Mouse (Mus musculus): ENCODE data around the gene Ntm. TPM values are rescaled to one million over a fixed set of nuclear protein-coding genes. Genes with fewer than 3 reads are reported as not detected.

The Ntm gene
- polyA plus RNA-seq, 1 experiment from 2014 or later: 61.4 TPM

DNA sequence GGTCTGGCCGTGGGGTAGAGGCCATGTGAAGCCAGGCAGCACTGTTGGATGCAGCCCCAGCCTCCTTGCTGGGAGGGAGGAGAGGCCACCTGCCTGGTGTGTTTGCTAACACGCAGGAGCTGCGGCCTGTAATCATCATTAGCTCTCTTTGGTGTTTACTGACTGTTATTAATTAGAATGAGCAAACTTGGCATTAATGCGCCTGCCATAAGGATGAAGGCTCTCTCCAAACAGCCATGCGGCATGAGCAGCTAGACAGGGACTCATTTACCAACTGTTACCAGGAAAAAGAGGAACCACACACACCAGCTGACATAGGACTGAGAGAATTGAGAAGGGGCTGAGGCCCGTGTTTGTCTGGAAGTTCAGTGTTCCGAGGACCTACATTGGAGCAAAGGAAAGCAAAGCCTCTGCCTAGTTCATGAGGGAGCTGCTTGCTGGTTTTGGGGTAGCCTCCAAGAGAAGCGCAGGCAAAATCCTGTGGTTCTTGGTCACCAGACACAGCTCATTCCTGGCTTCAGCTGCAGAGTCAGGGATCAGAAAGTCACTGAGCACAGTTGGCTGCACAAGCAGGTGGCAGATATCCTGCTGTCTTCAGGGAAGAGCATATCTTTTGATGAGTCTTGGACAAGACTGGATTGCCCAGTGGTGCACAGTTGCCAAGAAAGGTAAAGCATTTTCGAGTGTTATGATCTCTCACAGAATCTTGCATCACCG is 171.6 kb downstream of the Ntm start:
- no peaks in the 10 kb centered on the region for H3K36me3 ChIP-seq (ENCODE audit: poor library complexity, severe bottlenecking)
- no peak overlapping the region for H3K4me2 ChIP-seq
- H3K9me3 ChIP-seq (replicated peaks): no peaks in the 10 kb centered on the region
- H3K4me1 ChIP-seq: peaks cover 18% of the 10 kb centered on the region
- no peak overlapping the region for H3K9ac ChIP-seq
- 38% methylated on average over 10 of the region's 10 CpGs for WGBS
- peaks cover 91% of the 10 kb centered on the region for H3K27me3 ChIP-seq
- H3K27ac ChIP-seq: no peak overlapping the region
- H3K4me3 ChIP-seq: no peak overlapping the region
- peak; percentile 86 for ATAC-seq

DNA sequence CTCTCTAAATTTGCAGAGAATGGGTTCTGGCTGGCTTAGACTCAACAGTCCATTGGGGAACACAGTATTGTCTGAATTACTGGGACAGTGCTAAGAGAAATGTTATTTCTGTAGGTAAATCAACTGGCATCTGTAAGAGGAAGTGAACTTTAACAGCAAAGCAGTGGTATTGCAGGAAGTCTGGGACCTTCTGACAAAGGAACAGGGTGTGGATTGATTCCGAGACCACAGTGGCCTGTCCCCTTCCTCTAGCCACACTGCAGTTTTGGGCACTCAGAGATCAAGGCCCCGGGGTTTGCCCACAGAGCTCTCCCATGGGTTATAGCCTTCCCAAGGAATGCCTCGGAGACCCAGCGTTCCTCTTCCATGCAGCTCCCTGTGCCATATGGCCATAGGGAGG is 172.9 kb downstream of the Ntm start:
- peaks cover 10% of the 10 kb centered on the region for H3K4me1 ChIP-seq
- H3K4me2 ChIP-seq: no peak overlapping the region
- H3K4me3 ChIP-seq: no peak overlapping the region
- H3K27ac ChIP-seq: no peak overlapping the region
- H3K27me3 ChIP-seq: peaks cover 94% of the 10 kb centered on the region
- ATAC-seq: no peak
- H3K36me3 ChIP-seq (ENCODE audit: poor library complexity, severe bottlenecking): no peaks in the 10 kb centered on the region
- H3K9ac ChIP-seq: no peak overlapping the region
- WGBS: 87% methylated on average over 4 of the region's 4 CpGs
- H3K9me3 ChIP-seq (replicated peaks): no peaks in the 10 kb centered on the region

DNA sequence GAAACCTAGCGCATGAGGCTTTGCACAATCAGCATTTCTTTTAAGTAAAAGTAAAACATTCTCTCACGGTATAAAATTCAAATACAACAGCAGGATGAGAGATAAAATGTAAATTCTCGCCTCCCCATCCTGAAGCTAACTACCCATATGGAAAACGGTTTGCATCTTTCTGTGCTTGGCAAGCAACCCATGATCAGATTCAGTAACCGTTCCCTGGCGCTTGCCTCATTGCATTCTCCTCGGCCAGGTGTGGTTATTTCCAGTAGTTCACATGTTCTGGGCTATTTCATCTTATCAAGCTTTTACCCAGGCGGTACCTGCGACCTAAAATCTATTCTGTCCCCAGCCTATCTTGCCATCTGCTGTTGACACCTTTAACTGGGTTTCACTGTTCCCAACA is 174.1 kb downstream of the Ntm start:
- Histone ChIP-seq H3K4me2 (no peak overlapping the region), H3K4me3 (no peak overlapping the region), H3K27ac (no peak overlapping the region), H3K9me3 (replicated peaks) (no peaks in the 10 kb centered on the region), H3K9ac (no peak overlapping the region), H3K36me3 (ENCODE audit: poor library complexity, severe bottlenecking) (no peaks in the 10 kb centered on the region), H3K4me1 (peaks cover 8% of the 10 kb centered on the region), H3K27me3 (peaks cover 88% of the 10 kb centered on the region)
- 86% methylated on average over 9 of the region's 9 CpGs for WGBS
- ATAC-seq: no peak

- H3K9ac ChIP-seq: no peak overlapping the region
- peaks cover 8% of the 10 kb centered on the region for H3K4me1 ChIP-seq
- no peaks in the 10 kb centered on the region for H3K9me3 ChIP-seq (replicated peaks)
- no peak overlapping the region for H3K27ac ChIP-seq
- WGBS: 82% methylated on average over 4 of the region's 4 CpGs
- H3K36me3 ChIP-seq (ENCODE audit: poor library complexity, severe bottlenecking): no peaks in the 10 kb centered on the region
- no peak for ATAC-seq
- no peak overlapping the region for H3K4me3 ChIP-seq
- no peak overlapping the region for H3K4me2 ChIP-seq
- peaks cover 86% of the 10 kb centered on the region for H3K27me3 ChIP-seq
These were observed 175.5 kb downstream of the Ntm start for GRCm38 (mm10) chr9:29787408-29787807.

DNA sequence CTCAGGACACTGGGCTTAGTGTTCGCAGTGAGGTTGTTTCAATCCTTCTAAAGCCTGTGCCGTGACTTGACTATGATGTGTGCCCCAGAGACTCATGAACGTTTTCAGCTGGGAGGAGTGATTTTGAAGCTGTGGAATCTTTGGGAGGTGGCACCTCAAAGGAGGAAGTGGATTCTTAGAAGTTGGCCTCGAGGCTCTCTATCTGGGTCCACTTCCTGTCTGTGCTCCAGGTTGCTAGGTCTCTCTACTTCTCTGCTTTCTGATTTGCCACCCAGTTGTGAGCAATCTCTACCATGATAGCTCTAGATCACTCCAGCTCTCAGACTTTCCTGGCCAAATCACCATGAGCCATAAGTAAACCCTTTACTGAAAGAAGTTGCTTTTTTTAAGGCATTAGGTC is 180.2 kb downstream of the Ntm start:
- Histone ChIP-seq H3K27ac (no peak overlapping the region), H3K4me1 (no peaks in the 10 kb centered on the region), H3K9ac (no peak overlapping the region), H3K9me3 (replicated peaks) (no peaks in the 10 kb centered on the region), H3K4me3 (no peak overlapping the region), H3K4me2 (no peak overlapping the region), H3K27me3 (peaks cover 58% of the 10 kb centered on the region), H3K36me3 (ENCODE audit: poor library complexity, severe bottlenecking) (no peaks in the 10 kb centered on the region)
- ATAC-seq: no peak
- WGBS: 92% methylated on average over 4 of the region's 4 CpGs

GRCm38 (mm10) chr9:29779739-29780138 is 183.2 kb downstream of the Ntm start:
- H3K27me3 ChIP-seq: peaks cover 28% of the 10 kb centered on the region
- WGBS: 85% methylated on average over 7 of the region's 7 CpGs
- ATAC-seq: no peak

GRCm38 (mm10) chr9:29776951-29777350 is 186.0 kb downstream of the Ntm start:
- peaks cover 7% of the 10 kb centered on the region for H3K4me1 ChIP-seq
- no peak overlapping the region for H3K27ac ChIP-seq
- 92% methylated on average over 3 of the region's 3 CpGs for WGBS
- H3K4me3 ChIP-seq: no peak overlapping the region
- ATAC-seq: no peak
- peaks cover 13% of the 10 kb centered on the region for H3K27me3 ChIP-seq
- no peak overlapping the region for H3K9ac ChIP-seq
- H3K9me3 ChIP-seq (replicated peaks): no peaks in the 10 kb centered on the region
- no peaks in the 10 kb centered on the region for H3K36me3 ChIP-seq (ENCODE audit: poor library complexity, severe bottlenecking)
- no peak overlapping the region for H3K4me2 ChIP-seq

More at GRCm38 (mm10) chr9:29779739-29780138, 183.2 kb downstream of the Ntm start:
- no peaks in the 10 kb centered on the region for H3K9me3 ChIP-seq (replicated peaks)
- H3K4me2 ChIP-seq: no peak overlapping the region
- no peak overlapping the region for H3K27ac ChIP-seq
- H3K9ac ChIP-seq: no peak overlapping the region
- no peaks in the 10 kb centered on the region for H3K4me1 ChIP-seq
- no peak overlapping the region for H3K4me3 ChIP-seq
- H3K36me3 ChIP-seq (ENCODE audit: poor library complexity, severe bottlenecking): no peaks in the 10 kb centered on the region

- no peak overlapping the region for H3K4me2 ChIP-seq
- H3K4me3 ChIP-seq: no peak overlapping the region
- ATAC-seq: no peak
- no peak overlapping the region for H3K27ac ChIP-seq
- H3K9ac ChIP-seq: no peak overlapping the region
- H3K27me3 ChIP-seq: peaks cover 9% of the 10 kb centered on the region
- 72% methylated on average over 4 of the region's 4 CpGs for WGBS
- peaks cover 7% of the 10 kb centered on the region for H3K4me1 ChIP-seq
- no peaks in the 10 kb centered on the region for H3K9me3 ChIP-seq (replicated peaks)
- H3K36me3 ChIP-seq (ENCODE audit: poor library complexity, severe bottlenecking): no peaks in the 10 kb centered on the region
These were observed 186.4 kb downstream of the Ntm start for GRCm38 (mm10) chr9:29776542-29776941.

DNA sequence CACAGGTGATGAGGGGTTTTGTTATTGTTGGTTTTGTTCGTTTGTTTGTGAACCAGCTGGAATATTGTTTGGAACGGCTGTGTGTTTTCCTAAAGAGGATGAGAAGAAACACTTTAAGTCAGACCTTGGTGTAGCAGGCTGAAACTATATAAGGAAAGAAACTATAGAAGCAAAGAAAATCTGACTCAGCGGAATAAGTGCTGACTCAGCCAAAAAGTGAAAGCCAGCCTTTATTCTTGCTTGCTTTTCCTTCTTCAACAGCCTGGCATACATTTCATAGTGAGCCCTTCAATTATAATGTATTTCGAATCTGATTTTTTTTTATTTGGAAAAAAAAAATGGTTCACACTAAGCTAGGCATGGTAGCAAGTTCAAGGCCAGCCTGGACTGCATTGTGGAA is 186.9 kb downstream of the Ntm start:
- H3K9me3 ChIP-seq (replicated peaks): no peaks in the 10 kb centered on the region
- H3K4me3 ChIP-seq: no peak overlapping the region
- H3K9ac ChIP-seq: no peak overlapping the region
- ATAC-seq: no peak
- peaks cover 11% of the 10 kb centered on the region for H3K27me3 ChIP-seq
- WGBS: 90% methylated on average over 4 of the region's 4 CpGs
- H3K4me2 ChIP-seq: no peak overlapping the region
- no peaks in the 10 kb centered on the region for H3K36me3 ChIP-seq (ENCODE audit: poor library complexity, severe bottlenecking)
- peaks cover 7% of the 10 kb centered on the region for H3K4me1 ChIP-seq
- H3K27ac ChIP-seq: no peak overlapping the region

DNA sequence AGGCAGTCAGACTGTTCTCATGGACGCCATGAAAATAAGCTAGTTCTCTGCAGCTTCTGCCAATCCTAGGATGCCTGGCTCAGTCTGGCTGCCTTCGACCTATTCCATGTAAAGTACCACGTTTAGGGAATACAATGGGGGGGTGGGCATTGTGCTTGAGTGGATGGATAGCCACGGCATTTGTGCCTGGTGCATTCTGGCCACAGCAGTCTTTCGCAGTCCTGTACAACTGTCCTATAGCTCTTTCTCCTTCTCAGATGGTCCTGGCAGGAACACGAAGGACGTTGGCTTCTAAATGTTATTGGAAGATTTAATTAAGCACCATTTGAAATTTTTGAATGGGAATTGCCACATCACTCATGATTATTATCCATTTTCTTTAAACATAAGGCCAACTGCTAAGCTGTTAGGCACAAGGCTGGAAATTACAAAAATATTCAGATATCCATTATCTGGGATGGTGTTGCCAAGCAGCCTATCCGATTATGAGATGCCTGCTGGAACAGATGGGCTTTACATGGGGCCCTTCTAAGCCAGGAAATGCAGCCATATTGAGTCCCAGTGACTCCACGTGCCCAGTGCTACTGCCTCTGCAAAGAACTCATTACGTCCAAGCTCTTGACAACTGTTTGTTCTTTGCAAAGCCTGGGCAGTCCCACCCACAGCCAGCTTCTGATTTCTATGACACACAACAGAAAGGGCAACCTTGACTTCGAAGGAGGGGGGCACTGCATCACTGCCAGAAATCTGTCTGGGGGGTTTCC is 190.1 kb downstream of the Ntm start:
- Histone ChIP-seq H3K27ac (no peak overlapping the region), H3K36me3 (ENCODE audit: poor library complexity, severe bottlenecking) (no peaks in the 10 kb centered on the region), H3K9me3 (replicated peaks) (no peaks in the 10 kb centered on the region), H3K4me1 (peaks cover 7% of the 10 kb centered on the region), H3K9ac (no peak overlapping the region), H3K4me2 (no peak overlapping the region), H3K4me3 (no peak overlapping the region), H3K27me3 (peaks cover 8% of the 10 kb centered on the region)
- peak; percentile 86 for ATAC-seq
- 56% methylated on average over 11 of the region's 11 CpGs for WGBS

DNA sequence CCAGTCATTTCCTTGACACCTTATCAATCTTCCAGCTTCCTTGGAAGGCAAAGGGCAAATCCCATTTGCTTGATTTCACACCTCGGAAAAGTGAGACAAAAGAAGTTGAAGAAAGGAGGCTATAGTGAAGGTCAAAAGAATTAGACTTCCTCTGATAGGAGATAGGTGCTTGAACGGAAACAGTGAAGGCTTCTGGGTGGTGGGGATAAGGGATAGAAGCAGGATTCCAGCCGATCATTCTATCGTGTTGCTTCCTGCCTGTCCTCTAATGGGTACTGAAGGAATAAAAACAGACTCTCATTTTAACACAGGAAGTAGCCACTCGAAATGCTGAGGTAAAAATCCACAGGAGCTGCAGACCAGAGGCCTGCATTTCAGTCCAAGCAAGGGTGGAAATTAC is 191.1 kb downstream of the Ntm start:
- Histone ChIP-seq H3K36me3 (ENCODE audit: poor library complexity, severe bottlenecking) (no peaks in the 10 kb centered on the region), H3K9me3 (replicated peaks) (no peaks in the 10 kb centered on the region), H3K4me1 (peaks cover 7% of the 10 kb centered on the region), H3K27me3 (peaks cover 8% of the 10 kb centered on the region), H3K4me3 (no peak overlapping the region), H3K27ac (no peak overlapping the region), H3K9ac (no peak overlapping the region), H3K4me2 (no peak overlapping the region)
- ATAC-seq: no peak
- WGBS: 60% methylated on average over 5 of the region's 5 CpGs

GRCm38 (mm10) chr9:29771071-29771785 is 191.7 kb downstream of the Ntm start:
- H3K27me3 ChIP-seq: peaks cover 8% of the 10 kb centered on the region
- H3K9me3 ChIP-seq (replicated peaks): no peaks in the 10 kb centered on the region
- H3K4me2 ChIP-seq: no peak overlapping the region
- no peak overlapping the region for H3K9ac ChIP-seq
- peaks cover 7% of the 10 kb centered on the region for H3K4me1 ChIP-seq
- 88% methylated on average over 23 of the region's 23 CpGs for WGBS
- H3K36me3 ChIP-seq (ENCODE audit: poor library complexity, severe bottlenecking): no peaks in the 10 kb centered on the region
- ATAC-seq: no peak
- no peak overlapping the region for H3K4me3 ChIP-seq
- no peak overlapping the region for H3K27ac ChIP-seq
